Mouse (Mus musculus) myocyte (in vitro differentiated cells): Measurements from ENCODE around the gene Dolpp1.

Experiments
- E2F4 ChIP-seq: IDR thresholded peaks from one replicate; pipeline ENCODE4 v1.6.1; 2011; ENCODE audit warnings: mild to moderate bottlenecking, control low read depth, moderate library complexity; ENCODE audit not compliant: insufficient read depth
- MAX ChIP-seq: IDR thresholded peaks from one replicate; pipeline ENCODE4 v1.6.1; 2011; ENCODE audit warnings: low read depth, mild to moderate bottlenecking, control low read depth
- MYOD1 ChIP-seq, 3 experiments: IDR thresholded peaks; one replicate each; pipeline ENCODE4 v1.6.1; 2011; ENCODE audit warnings: control low read depth in 2 of 3, low read depth in 2 of 3, mild to moderate bottlenecking in 2 of 3, moderate library complexity in 1 of 3; ENCODE audit not compliant: insufficient read length in 2 of 3, control insufficient read depth in 1 of 3
- MYOG ChIP-seq, 3 experiments: IDR thresholded peaks; one replicate each; pipeline ENCODE4 v1.6.1; 2011; ENCODE audit warnings: control low read depth in 2 of 3, low read depth in 2 of 3, mild to moderate bottlenecking in 2 of 3; ENCODE audit not compliant: insufficient read length in 2 of 3, control insufficient read depth in 1 of 3, insufficient read depth in 1 of 3
- POLR2A ChIP-seq: IDR thresholded peaks from one replicate; pipeline ENCODE4 v1.6.1; 2011; ENCODE audit warnings: low read depth, mild to moderate bottlenecking, control low read depth, moderate library complexity; ENCODE audit not compliant: insufficient read length
- POLR2AphosphoS2 ChIP-seq: IDR thresholded peaks from one replicate; pipeline ENCODE4 v1.6.1; 2011; ENCODE audit warnings: low read depth, control low read depth; ENCODE audit not compliant: insufficient read length
- TCF3 ChIP-seq: IDR thresholded peaks from one replicate; pipeline ENCODE4 v1.6.1; 2011; ENCODE audit warnings: low read depth, control low read depth; ENCODE audit not compliant: insufficient read length

GRCm38 (mm10) chr2:30397986-30398512 lies 6.0 kb downstream of the Dolpp1 start:
- TF ChIP-seq MAX (no peak), POLR2A (no peak), MYOD1 (IDR thresholded peaks at IDR 0.05; ENCODE audit: control insufficient read depth in 1 of 3, insufficient read length in 2 of 3, low read depth in 2 of 3) (peak in 2 of 3 experiments; percentile 16 to 63), TCF3 (no peak), E2F4 (no peak), MYOG (IDR thresholded peaks at IDR 0.05; ENCODE audit: control insufficient read depth in 1 of 3, insufficient read depth in 1 of 3, insufficient read length in 2 of 3, low read depth in 2 of 3) (peak in 2 of 3 experiments; percentile 48 to 69), POLR2AphosphoS2 (no peak)
